Mouse (Mus musculus) heart, embryonic 14.5 days (tissue): ENCODE results near the gene Abhd14a. TPM values are rescaled to one million over a fixed set of nuclear protein-coding genes. Genes with fewer than 3 reads are reported as not detected.

Experiments
- ATAC-seq: fragments of 200-750 bp; cut with Nextera tagmentation; 2 replicates; pipeline ENCODE4 v1.8.0; 2017; ENCODE audit warnings: low read depth, moderate TSS enrichment; ENCODE audit not compliant: insufficient number of reproducible peaks, insufficient read depth, low FRiP score
- H3K27ac ChIP-seq, 2 experiments: fragments of 200-500 bp in 1 of 2; fragments of 300-500 bp in 1 of 2; sonication (generic) in 1 of 2; replicated peaks in 1 of 2; 2 replicates each; pipeline ENCODE4 v1.5.1; 2012 to 2014; ENCODE audit warnings: low read depth in 2 of 2, low read length in 2 of 2, control low read depth in 1 of 2, mild to moderate bottlenecking in 1 of 2, mixed read lengths in 1 of 2; ENCODE audit not compliant: control insufficient read depth in 1 of 2, insufficient read depth in 1 of 2
- H3K27me3 ChIP-seq: fragments of 300-500 bp; sonication (generic); 2 replicates; pipeline ENCODE4 v1.6.1; 2014; ENCODE audit warnings: mild to moderate bottlenecking, low read length, control low read depth; ENCODE audit not compliant: control insufficient read depth, insufficient read depth
- H3K36me3 ChIP-seq: fragments of 300-500 bp; sonication (generic); 2 replicates; pipeline ENCODE4 v1.6.1; 2014; ENCODE audit warnings: mild to moderate bottlenecking, control low read depth, low read length, mixed read lengths; ENCODE audit not compliant: control insufficient read depth, insufficient read depth
- H3K4me1 ChIP-seq, 2 experiments: fragments of 200-500 bp in 1 of 2; fragments of 300-500 bp in 1 of 2; sonication (generic) in 1 of 2; 2 replicates each; pipeline ENCODE4 v1.6.1; 2012 to 2014; ENCODE audit warnings: low read length in 2 of 2, control low read depth in 1 of 2, mixed read lengths in 1 of 2; ENCODE audit not compliant: control insufficient read depth in 2 of 2, insufficient read depth in 2 of 2
- H3K4me2 ChIP-seq: fragments of 300-500 bp; sonication (generic); 2 replicates; pipeline ENCODE4 v1.6.1; 2014; ENCODE audit warnings: mild to moderate bottlenecking, low read length
- H3K4me3 ChIP-seq, 2 experiments: fragments of 200-500 bp in 1 of 2; fragments of 300-500 bp in 1 of 2; sonication (generic) in 1 of 2; 2 replicates each; pipeline ENCODE4 v1.5.1; 2012 to 2014; ENCODE audit warnings: low read length in 2 of 2, mild to moderate bottlenecking in 2 of 2, control low read depth in 1 of 2, low read depth in 1 of 2, moderate library complexity in 1 of 2; ENCODE audit not compliant: control insufficient read depth in 1 of 2, insufficient read depth in 1 of 2
- H3K9ac ChIP-seq: fragments of 300-500 bp; sonication (generic); 2 replicates; pipeline ENCODE4 v1.6.1; 2014; ENCODE audit warnings: mild to moderate bottlenecking, low read length
- H3K9me3 ChIP-seq: fragments of 300-500 bp; sonication (generic); 2 replicates; pipeline ENCODE4 v1.6.1; 2016; ENCODE audit warnings: low read length, control low read depth; ENCODE audit not compliant: control insufficient read depth
- WGBS: fragments of 180-500 bp; shearing (Covaris S2); extraction: QIAGEN DNeasy Blood & Tissue Kit; methylation state at CpG from one replicate; pipeline ENCODE4 v1.1.7; 2014; 5-methylcytosine and 5-hydroxymethylcytosine counted together
- polyA plus RNA-seq: library from polyadenylated mRNA; unstranded; fragments of >200 nt; fragmentation: Nextera tagmentation; extraction: Ambion mirVana; gene quantifications from 2 replicates; pipeline ENCODE4 v1.2.1, GENCODE M21; 2014

Gene Abhd14a
- polyA plus RNA-seq, 1 experiment from 2014 or later, result 55.9 TPM

DNA sequence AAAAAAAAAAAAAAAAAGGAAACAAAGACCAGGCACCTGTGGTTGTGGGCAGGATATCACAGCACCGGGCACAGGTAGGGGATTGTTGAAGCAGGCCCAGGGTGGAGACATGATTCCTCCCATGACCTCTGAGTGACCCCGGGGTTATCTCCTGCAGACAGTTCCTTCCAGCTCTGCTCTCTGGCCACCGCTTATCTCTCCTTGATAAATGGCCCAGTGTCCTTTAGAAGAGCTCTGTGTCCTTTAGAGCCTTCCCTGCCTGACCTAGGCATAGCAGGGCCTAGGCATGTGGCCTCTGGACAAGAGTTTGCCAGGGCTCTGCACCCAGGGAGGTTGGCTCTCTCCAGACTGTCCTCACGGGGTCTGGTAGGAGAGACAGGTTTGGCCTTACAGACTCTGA is 49.7 kb downstream of the Abhd14a start:
- Histone ChIP-seq H3K4me1 (peaks cover 37 to 41% of the 10 kb centered on the region in 2 experiments), H3K9me3 (no peaks in the 10 kb centered on the region), H3K4me3 (no peak overlapping the region), H3K4me2 (no peak overlapping the region), H3K9ac (peak overlapping the region; percentile 3; the same call in 1 of the 2 replicates), H3K27ac (0 out of 4 replicates have a peak overlapping the region, but pooled peaks of 1 of the 2 experiments have one; percentile 15), H3K27me3 (no peaks in the 10 kb centered on the region), H3K36me3 (no peaks in the 10 kb centered on the region)
- WGBS, result 14% methylated on average over 4 of the region's 4 CpGs
- ATAC-seq, result no peak

DNA sequence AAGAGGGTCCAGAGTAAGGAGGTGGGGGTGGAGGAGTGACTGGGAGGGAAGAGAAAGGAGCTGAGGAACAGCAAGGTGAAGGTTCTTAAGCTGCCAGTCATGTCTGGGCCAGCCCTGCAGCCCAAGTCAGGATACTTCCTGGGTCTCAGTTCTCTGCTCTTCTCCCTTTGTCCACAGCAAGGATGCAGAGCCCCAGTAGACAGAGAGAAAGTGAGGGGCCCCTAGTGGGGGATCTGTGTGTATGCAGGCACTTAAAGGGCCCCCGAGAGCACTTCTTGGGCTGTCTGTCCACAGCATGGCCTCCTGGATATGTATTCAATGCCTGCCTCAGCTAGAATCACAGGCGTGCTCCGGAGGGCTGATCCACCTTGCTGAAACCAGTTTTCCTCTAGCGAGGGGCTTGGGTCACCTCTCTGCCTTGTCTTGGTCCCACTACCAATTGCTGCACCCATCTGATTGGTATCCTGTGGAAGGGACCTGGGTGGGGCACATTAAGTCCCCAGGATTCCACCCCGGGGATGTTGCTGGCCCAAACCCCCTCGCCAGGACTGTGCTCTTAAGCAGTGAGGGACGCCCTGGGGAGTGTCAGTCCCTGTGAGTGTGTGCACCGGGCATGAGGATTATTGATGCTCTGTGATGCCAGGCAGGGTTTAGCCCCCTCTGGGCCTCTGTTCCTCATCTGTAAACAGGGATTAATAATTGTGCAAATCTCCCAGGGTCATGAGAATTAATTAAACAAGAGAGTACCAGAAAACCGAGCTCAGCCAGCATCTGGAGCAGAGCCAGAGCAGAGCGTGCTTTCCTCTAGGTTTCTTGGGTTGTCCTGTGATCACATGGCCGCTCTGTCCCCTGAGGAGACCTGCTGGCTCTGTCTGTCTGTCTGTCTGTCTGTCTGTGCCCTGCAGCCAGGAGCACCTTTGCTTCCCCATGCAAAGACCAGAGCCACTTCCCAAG is 52.6 kb downstream of the Abhd14a start:
- ATAC-seq, result no peak; the same call in 1 of the 2 replicates

DNA sequence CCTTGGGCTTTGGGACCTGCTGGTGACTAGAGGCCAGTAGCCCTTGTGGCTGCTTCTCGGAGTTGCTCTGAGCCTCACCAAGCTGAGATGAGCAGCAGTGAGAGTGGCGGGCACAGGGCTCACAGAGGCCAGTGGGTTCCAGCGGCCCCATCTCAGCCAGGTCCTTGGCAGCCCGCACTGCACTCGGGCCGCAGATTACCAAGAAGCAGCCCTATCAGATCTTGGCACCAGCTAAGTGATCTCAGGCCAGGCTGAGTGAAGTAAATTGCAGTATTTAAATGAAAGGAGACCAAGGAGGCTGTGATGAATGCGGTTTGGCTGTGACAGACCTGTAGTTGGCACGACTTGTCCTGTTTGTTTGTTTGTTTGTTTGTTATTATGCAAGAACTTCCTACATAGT is 53.9 kb downstream of the Abhd14a start:
- no peak overlapping the region for H3K4me3 ChIP-seq
- no peaks in the 10 kb centered on the region for H3K27me3 ChIP-seq
- H3K4me1 ChIP-seq, result peaks cover 37 to 49% of the 10 kb centered on the region in 2 experiments
- no peak overlapping the region for H3K4me2 ChIP-seq
- H3K27ac ChIP-seq, result no peak overlapping the region
- H3K9ac ChIP-seq, result no peak overlapping the region
- H3K9me3 ChIP-seq, result peaks cover 6% of the 10 kb centered on the region; the same call in 1 of the 2 replicates
- 81% methylated on average over 8 of the region's 8 CpGs for WGBS
- ATAC-seq, result no peak
- no peaks in the 10 kb centered on the region for H3K36me3 ChIP-seq

More for the DNA sequence above, 52.6 kb downstream of the Abhd14a start:
- Histone ChIP-seq H3K27me3 (no peaks in the 10 kb centered on the region), H3K9me3 (no peaks in the 10 kb centered on the region), H3K4me3 (no peak overlapping the region), H3K9ac (peak overlapping the region; percentile 42), H3K36me3 (no peaks in the 10 kb centered on the region), H3K4me2 (no peak overlapping the region), H3K4me1 (peaks cover 41 to 49% of the 10 kb centered on the region in 2 experiments), H3K27ac (no peak overlapping the region)
- WGBS, result 52% methylated on average over 11 of the region's 11 CpGs

DNA sequence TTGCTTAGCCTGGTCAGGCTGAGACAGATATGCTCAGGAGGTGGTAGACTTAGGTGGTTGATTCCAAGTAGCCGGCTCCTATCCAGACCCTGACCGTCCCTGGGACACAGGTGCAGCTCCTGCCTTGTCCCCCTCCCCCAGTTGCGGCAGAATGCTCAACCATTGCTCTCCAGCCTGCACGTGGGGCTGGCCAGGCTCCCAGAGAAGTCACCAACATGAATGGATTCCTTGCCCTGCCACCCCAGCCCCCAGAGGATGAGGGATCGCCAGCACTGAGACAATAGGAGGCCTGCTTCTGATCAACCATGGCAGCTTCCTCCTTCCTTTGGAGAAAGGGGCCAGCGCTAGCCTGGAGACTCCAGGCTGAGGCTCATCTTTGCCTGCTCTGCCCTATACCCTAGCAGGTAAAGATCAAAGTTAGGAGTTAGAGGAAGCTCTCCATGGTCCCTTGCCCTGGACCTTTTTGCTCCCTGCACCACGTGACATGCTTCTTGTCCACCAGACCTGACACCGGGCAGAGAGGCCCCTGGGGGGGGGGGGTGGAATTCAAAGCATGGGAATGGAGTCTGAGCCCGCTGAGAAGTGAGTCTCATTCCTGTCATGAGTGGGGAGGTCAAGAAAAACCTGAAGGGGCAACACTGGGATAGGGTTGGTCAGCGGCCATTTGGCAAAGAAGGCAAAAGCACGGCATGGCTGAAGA is 54.5 kb downstream of the Abhd14a start:
- no peak overlapping the region for H3K27ac ChIP-seq
- no peak overlapping the region for H3K4me2 ChIP-seq
- peaks cover 34 to 45% of the 10 kb centered on the region in 2 experiments for H3K4me1 ChIP-seq
- no peaks in the 10 kb centered on the region for H3K27me3 ChIP-seq
- no peaks in the 10 kb centered on the region for H3K36me3 ChIP-seq
- no peak overlapping the region for H3K9ac ChIP-seq
- no peak overlapping the region for H3K4me3 ChIP-seq
- no peak for ATAC-seq
- peaks cover 6% of the 10 kb centered on the region; the same call in 1 of the 2 replicates for H3K9me3 ChIP-seq
- WGBS, result 47% methylated on average over 11 of the region's 11 CpGs

Other genes with a start within 250 kb of the Abhd14a start
- 19.1 and 19.4 TPM in 2 replicates for gene Ppm1m, start 247.9 kb downstream of the Abhd14a start, polyA plus RNA-seq
- gene Twf2, start 244.6 kb downstream of the Abhd14a start, polyA plus RNA-seq, result 45.5 and 48.8 TPM in 2 replicates
- gene Tlr9, start 225.1 kb downstream of the Abhd14a start, polyA plus RNA-seq, result 0.05 and 0.09 TPM in 2 replicates
- 162 and 181 TPM in 2 replicates for gene Alas1, start 199.0 kb downstream of the Abhd14a start, polyA plus RNA-seq
- 24.0 and 24.3 TPM in 2 replicates for gene Poc1a, start 166.6 kb downstream of the Abhd14a start, polyA plus RNA-seq
- gene Dusp7, start 79.0 kb downstream of the Abhd14a start, polyA plus RNA-seq, result 16.4 and 19.8 TPM in 2 replicates
- 691 and 781 TPM in 2 replicates for gene Rpl29, start 18.2 kb downstream of the Abhd14a start, polyA plus RNA-seq
- gene Acy1, start 9.4 kb downstream of the Abhd14a start, polyA plus RNA-seq, result 22.8 and 24.8 TPM in 2 replicates
- 6.6 and 7.1 TPM in 2 replicates for gene Abhd14b, start 219 bp downstream of the Abhd14a start, polyA plus RNA-seq
- gene Pcbp4, start 5.6 kb upstream of the Abhd14a start, polyA plus RNA-seq, result 59.0 and 66.4 TPM in 2 replicates
- 0.30 and 0.46 TPM in 2 replicates for gene Gpr62, start 18.3 kb upstream of the Abhd14a start, polyA plus RNA-seq
- gene Rrp9, start 28.3 kb upstream of the Abhd14a start, polyA plus RNA-seq, result 21.8 TPM in 2 replicates
- 1.2 and 1.3 TPM in 2 replicates for gene Parp3, start 29.3 kb upstream of the Abhd14a start, polyA plus RNA-seq
- gene Iqcf1, start 52.3 kb upstream of the Abhd14a start, polyA plus RNA-seq, result not detected in 2 replicates
- gene Iqcf5, start 66.9 kb upstream of the Abhd14a start, polyA plus RNA-seq, result not detected in 2 replicates
- gene Iqcf3, start 114.0 kb upstream of the Abhd14a start, polyA plus RNA-seq, result not detected in 2 replicates
- not detected in 2 replicates for gene Iqcf4, start 123.3 kb upstream of the Abhd14a start, polyA plus RNA-seq
- gene Iqcf6, start 178.9 kb upstream of the Abhd14a start, polyA plus RNA-seq, result not detected in 2 replicates
- not detected in 2 replicates for gene Grm2, start 208.4 kb upstream of the Abhd14a start, polyA plus RNA-seq
- 36.4 and 40.3 TPM in 2 replicates for gene Tex264, start 238.2 kb upstream of the Abhd14a start, polyA plus RNA-seq